Mouse (Mus musculus) retina, embryonic 14.5 days (tissue): ENCODE measurements at regions not wholly inside any gene's neighbourhood (a gene's known extent, or its start where the extent isn't known, plus 50 kb on each side); places are given as distances from the start of the nearest gene placed in this dataset.

ENCODE experiments used
- DNase-seq: peaks from one replicate; pipeline ENCODE4 v3.0.0-alpha.2; 2015; ENCODE audit warnings: low spot score

DNA sequence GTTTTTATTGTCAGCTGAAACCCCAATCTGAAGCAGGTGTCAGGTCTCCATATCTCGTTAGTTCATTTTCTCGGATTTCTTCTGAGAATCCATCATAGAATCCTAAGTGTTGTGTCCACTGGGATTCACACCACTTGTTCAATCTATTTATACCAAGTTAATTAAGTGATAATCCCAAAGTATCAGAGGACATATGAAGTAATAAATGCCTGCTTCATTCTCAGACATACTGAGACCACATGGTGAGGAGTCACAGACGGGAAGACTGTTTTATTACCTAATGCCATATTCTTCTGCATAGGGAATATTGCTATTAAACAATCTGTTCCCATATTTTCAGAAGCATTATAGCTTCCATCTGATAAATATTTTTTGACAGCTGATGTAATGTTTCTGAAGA, 863.5 kb downstream of the Pdha2 start:
- DNase-seq = no peak

DNA sequence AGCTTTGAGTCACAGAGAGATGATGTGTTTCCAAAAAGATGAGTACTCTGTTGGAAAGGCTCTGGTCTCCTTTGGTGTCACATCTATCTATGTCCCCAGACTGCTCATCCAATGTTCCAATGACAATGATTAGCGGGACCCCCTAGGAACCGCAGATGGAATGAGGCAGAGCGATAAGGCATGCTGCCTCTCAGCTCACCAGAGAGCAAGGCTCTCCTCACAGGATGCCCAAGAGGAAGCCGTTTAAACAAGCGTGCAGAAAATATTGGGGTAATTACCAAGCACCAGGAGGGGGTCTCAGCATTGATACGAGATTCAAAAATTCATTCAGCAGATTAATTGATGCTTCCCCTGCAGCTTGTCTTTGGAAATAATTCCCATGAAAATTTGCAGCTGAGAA, 871.5 kb downstream of the Pdha2 start:
- DNase-seq = peak; percentile 41

DNA sequence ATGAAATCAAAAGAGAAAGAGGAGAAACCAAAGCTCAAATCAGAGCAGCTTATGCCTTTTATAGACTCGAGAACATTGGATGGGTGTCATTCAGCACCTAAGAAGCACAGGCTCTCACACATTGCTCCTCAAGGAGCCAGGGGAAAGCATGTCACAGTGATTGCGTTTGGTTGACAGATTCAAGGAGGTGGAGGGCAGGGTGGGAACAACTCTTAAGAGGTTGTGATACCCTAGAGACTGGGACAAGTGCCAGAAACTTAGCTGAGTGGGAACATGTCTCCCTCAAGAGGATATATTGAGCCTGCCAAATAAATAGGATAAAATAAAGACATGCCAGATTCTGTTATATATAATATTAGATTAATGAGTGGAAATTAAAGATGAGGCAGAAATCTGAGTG, 898.4 kb downstream of the Pdha2 start:
- no peak for DNase-seq

DNA sequence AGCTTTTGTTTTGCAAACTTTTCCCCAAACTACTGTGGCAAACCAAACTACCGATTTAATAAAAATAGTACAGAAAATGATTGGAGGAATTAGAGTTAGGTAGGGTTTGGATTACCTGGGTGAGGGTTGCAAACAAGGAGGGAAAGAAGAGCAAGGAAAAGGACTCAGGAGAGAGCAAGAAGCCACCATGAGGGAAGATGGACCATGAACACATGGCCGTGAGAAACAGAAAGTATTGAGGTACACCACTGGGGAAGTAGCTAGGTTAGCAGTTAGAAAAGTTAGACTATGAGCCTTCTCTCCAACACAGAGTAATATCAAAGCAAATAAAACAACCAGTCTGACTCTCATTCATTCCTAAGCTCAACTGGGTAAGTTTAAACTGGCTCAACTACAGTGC, 912.8 kb downstream of the Pdha2 start:
- no peak for DNase-seq
